Mouse (Mus musculus) kidney, adult 8-10 months (tissue): ENCODE measurements at regions not wholly inside any gene's neighbourhood (a gene's known extent, or its start where the extent isn't known, plus 50 kb on each side); places are given as distances from the start of the nearest gene placed in this dataset.
"Not testable (repeated sequence)": the region's sequence is repeated elsewhere in the genome, so short reads cannot be mapped to it uniquely, and the experiment has no call there.

ENCODE experiments used
- DNase-seq, 2 experiments: peaks; one replicate each; pipeline ENCODE4 v3.0.0; 2022

- no peak for DNase-seq
Observed at GRCm38 (mm10) chr12:10445738-10446137, 55.2 kb downstream of the Rdh14 start.

GRCm38 (mm10) chr12:10457960-10458655 lies 67.5 kb downstream of the Rdh14 start:
- no peak for DNase-seq

- DNase-seq, result no peak
Observed at GRCm38 (mm10) chr12:10461796-10462195, 71.2 kb downstream of the Rdh14 start.

- DNase-seq, result no peak
Observed at GRCm38 (mm10) chr12:10462956-10463355, 72.4 kb downstream of the Rdh14 start.

GRCm38 (mm10) chr12:10473986-10474385 lies 83.4 kb downstream of the Rdh14 start:
- DNase-seq, result no peak

GRCm38 (mm10) chr12:10480781-10481180 lies 90.2 kb downstream of the Rdh14 start:
- DNase-seq, result no peak

- no peak for DNase-seq
Observed at GRCm38 (mm10) chr12:10482294-10483010, 91.9 kb downstream of the Rdh14 start.

GRCm38 (mm10) chr12:10506721-10507120 lies 116.1 kb downstream of the Rdh14 start:
- DNase-seq, result no peak

GRCm38 (mm10) chr12:10513526-10513925 lies 123.0 kb downstream of the Rdh14 start:
- DNase-seq, result no peak

- DNase-seq, result peak; percentile 2 to 4
Observed at GRCm38 (mm10) chr12:10514278-10514677, 123.7 kb downstream of the Rdh14 start.

GRCm38 (mm10) chr12:10524509-10525286 lies 134.1 kb downstream of the Rdh14 start:
- no peak for DNase-seq

- DNase-seq, result no peak
Observed at GRCm38 (mm10) chr12:10525934-10526333, 135.4 kb downstream of the Rdh14 start.

GRCm38 (mm10) chr12:10529077-10529476 lies 138.5 kb downstream of the Rdh14 start:
- no peak for DNase-seq

- no peak for DNase-seq
Observed at GRCm38 (mm10) chr12:10530996-10531395, 140.4 kb downstream of the Rdh14 start.

GRCm38 (mm10) chr12:10533971-10534370 lies 143.4 kb downstream of the Rdh14 start:
- DNase-seq, result no peak

GRCm38 (mm10) chr12:10536239-10536638 lies 145.7 kb downstream of the Rdh14 start:
- DNase-seq, result no peak

- peak; percentile 8 to 49 for DNase-seq
Observed at GRCm38 (mm10) chr12:10537069-10537468, 146.5 kb downstream of the Rdh14 start.

- DNase-seq, result no peak
Observed at GRCm38 (mm10) chr12:10549481-10550201, 159.1 kb downstream of the Rdh14 start.

GRCm38 (mm10) chr12:10554701-10555100 lies 164.1 kb downstream of the Rdh14 start:
- not testable (repeated sequence) for DNase-seq

- no peak for DNase-seq
Observed at GRCm38 (mm10) chr12:10562966-10563365, 172.4 kb downstream of the Rdh14 start.

GRCm38 (mm10) chr12:10567881-10568280 lies 177.3 kb downstream of the Rdh14 start:
- no peak for DNase-seq

- no peak for DNase-seq
Observed at GRCm38 (mm10) chr12:10571643-10572377, 181.2 kb downstream of the Rdh14 start.
